Comparison of ENCODE assay signal across 1 mouse cellular context in genomic region chr9:120114051-120114788, GRCm38 (mm10).
A peak's percentile ranks its signal among the peaks of the same experiment; 100 is the strongest.
TF ChIP-seq lines count a peak whose summit lies in the region.

No protein-coding gene starts in this region.

TF ChIP-seq in MEL, 35 proteins besides CTCF, POLR2A, EP300 and RAD21:
- TF ChIP-seq HCFC1 (IDR thresholded peaks at IDR 0.05; ENCODE audit: low read depth, low read length) (no peak), POLR2AphosphoS5 (IDR thresholded peaks at IDR 0.05; ENCODE audit: borderline replicate concordance, low read depth, low read length) (peak; percentile 54; the same call in 1 of the 2 replicates)
